In genomic region chr8:54603440-54603839, GRCm38 (mm10) we compare ENCODE assay signal across 26 mouse cellular contexts. TPM values are rescaled to one million over a fixed set of nuclear protein-coding genes. Genes with fewer than 3 reads are reported as not detected.
DNase-seq lines count a peak whose midpoint lies in the region; ATAC-seq and TF ChIP-seq lines count a peak whose summit lies in the region.
"Had no signal": no experiment of that assay in that cellular context is flagged by ENCODE, and none has a peak within 500 bp of the region (broad histone marks: within the 10 kb centered on the region; RNA-seq: fewer than 3 reads in every experiment).

No protein-coding gene starts in this region.

- ATAC-seq in common myeloid progenitor, adult 5-6 weeks (replicated peaks; ENCODE audit: low read depth, poor library complexity, severe bottlenecking) = peak; percentile 91
- peak; percentile 69 to 94 for ATAC-seq in hematopoietic stem cell, adult 5-6 weeks (replicated peaks in 1 of 2; ENCODE audit: insufficient read depth in 1 of 2, low FRiP score in 2 of 2, low TSS enrichment in 1 of 2, low read depth in 1 of 2, poor library complexity in 2 of 2, severe bottlenecking in 2 of 2)
- ATAC-seq in forebrain, postnatal 0 days = no peak
- no peak for ATAC-seq in frontal cortex, adult (ENCODE audit: low TSS enrichment)
- ATAC-seq: activated CD4-positive, CD25-positive, alpha-beta regulatory T cell, adult 4 months; CD4-positive, CD25-positive, alpha-beta regulatory T cell, adult 4 months; forebrain, embryonic 13.5 days; forebrain, embryonic 15.5 days; Patski had no signal

- no peak overlapping the region for H3K9ac ChIP-seq in forebrain, postnatal 0 days
- H3K9ac ChIP-seq: embryonic facial prominence, embryonic 12.5 days; forebrain, embryonic 13.5 days; forebrain, embryonic 15.5 days had no signal

- 80% methylated on average over 4 of the region's 4 CpGs for WGBS in forebrain, postnatal 0 days

- no peak overlapping the region for H3K4me3 ChIP-seq in forebrain, postnatal 0 days (ENCODE audit: low read depth, low read length)
- H3K4me3 ChIP-seq: embryonic facial prominence, embryonic 10.5 days; embryonic facial prominence, embryonic 12.5 days; forebrain, embryonic 13.5 days; forebrain, embryonic 15.5 days had no signal

- H3K4me1 ChIP-seq in forebrain, postnatal 0 days (ENCODE audit: insufficient read depth) = peaks cover 7% of the 10 kb centered on the region
- H3K4me1 ChIP-seq: embryonic facial prominence, embryonic 12.5 days had no signal

- no peaks in the 10 kb centered on the region for H3K9me3 ChIP-seq in forebrain, postnatal 0 days (ENCODE audit: low read length)
- H3K9me3 ChIP-seq: embryonic facial prominence, embryonic 10.5 days; embryonic facial prominence, embryonic 12.5 days; forebrain, embryonic 13.5 days; forebrain, embryonic 15.5 days; G1E had no signal

- DNase-seq in 3T3-L1 (ENCODE audit: low read depth, low spot score) = peak; percentile 25
- no peak for DNase-seq in forebrain, postnatal 0 days
- DNase-seq in right cerebral cortex, adult 2 months (ENCODE audit: low spot score in 2 of 2) = no peak
- DNase-seq: adrenal gland, adult 8-10 months; adrenal gland, postnatal 14 days; adrenal gland, postnatal 36 days; B cell, adult 2 months; cerebellum, adult 11-12 months; cerebellum, adult 8-10 months; cerebellum, adult 9-11 months; cerebellum, postnatal 14 days; cerebellum, postnatal 36 days had no signal

- no peaks in the 10 kb centered on the region for H3K36me3 ChIP-seq in forebrain, postnatal 0 days (ENCODE audit: insufficient read depth)
- H3K36me3 ChIP-seq: embryonic facial prominence, embryonic 10.5 days; embryonic facial prominence, embryonic 12.5 days; forebrain, embryonic 15.5 days; G1E had no signal

- H3K27ac ChIP-seq in forebrain, postnatal 0 days (ENCODE audit: low read depth, low read length) = no peak overlapping the region
- H3K27ac ChIP-seq: embryonic facial prominence, embryonic 10.5 days; embryonic facial prominence, embryonic 12.5 days; forebrain, embryonic 13.5 days; forebrain, embryonic 15.5 days had no signal

- H3K27me3 ChIP-seq in forebrain, postnatal 0 days (ENCODE audit: insufficient read depth, low read length) = no peaks in the 10 kb centered on the region
- H3K27me3 ChIP-seq: CH12.LX; embryonic facial prominence, embryonic 12.5 days; forebrain, embryonic 13.5 days; forebrain, embryonic 15.5 days; Patski had no signal

- no peak for TF ChIP-seq CTCF in forebrain, postnatal 0 days (IDR thresholded peaks at IDR 0.05; ENCODE audit: low read depth)

- no peak overlapping the region for H3K4me2 ChIP-seq in forebrain, postnatal 0 days (ENCODE audit: low read depth)
- H3K4me2 ChIP-seq: embryonic facial prominence, embryonic 12.5 days; forebrain, embryonic 13.5 days; forebrain, embryonic 15.5 days had no signal

RNA-seq across cellular contexts. Expression of gene Spata4, which starts 2.9 kb away (rescaled TPM):
- total RNA-seq in common myeloid progenitor, adult 5-6 weeks (2017) = not detected in 2 replicates
- total RNA-seq in hematopoietic stem cell, adult 5-6 weeks (2017) = not detected in 2 replicates
- 0.77 TPM in 1 of 2 replicates, not detected in the other for total RNA-seq in forebrain, postnatal 0 days (2014; rRNA removed)
- polyA plus RNA-seq in forebrain, postnatal 0 days (2015; fragmentation: Nextera tagmentation; extraction: Ambion mirVana) = 0.23 and 0.48 TPM in 2 replicates
- total RNA-seq: adrenal gland, adult 18-20 months; adrenal gland, postnatal 14 days; CH12.LX; G1E had no signal
- polyA plus RNA-seq: activated CD4-positive, CD25-positive, alpha-beta regulatory T cell, adult 4 months; CD4-positive, CD25-positive, alpha-beta regulatory T cell, adult 4 months; embryonic facial prominence, embryonic 10.5 days; embryonic facial prominence, embryonic 12.5 days; forebrain, embryonic 11.5 days; forebrain, embryonic 13.5 days; G1E; Patski had no signal

Comparison
In these comparisons a context has a peak if more than half of its experiments do, and no peak if none do; other contexts are left out.
1. ATAC-seq: peak in common myeloid progenitor, adult 5-6 weeks (single experiment) and hematopoietic stem cell, adult 5-6 weeks (2 of 2); none in forebrain, postnatal 0 days (single experiment) and frontal cortex, adult (single experiment).